Mouse (Mus musculus): ENCODE measurements around the gene Stx16. TPM values are rescaled to one million over a fixed set of nuclear protein-coding genes. Genes with fewer than 3 reads are reported as not detected.

Gene Stx16
- polyA plus RNA-seq, 1 experiment from 2014 or later: 12.9 TPM

DNA sequence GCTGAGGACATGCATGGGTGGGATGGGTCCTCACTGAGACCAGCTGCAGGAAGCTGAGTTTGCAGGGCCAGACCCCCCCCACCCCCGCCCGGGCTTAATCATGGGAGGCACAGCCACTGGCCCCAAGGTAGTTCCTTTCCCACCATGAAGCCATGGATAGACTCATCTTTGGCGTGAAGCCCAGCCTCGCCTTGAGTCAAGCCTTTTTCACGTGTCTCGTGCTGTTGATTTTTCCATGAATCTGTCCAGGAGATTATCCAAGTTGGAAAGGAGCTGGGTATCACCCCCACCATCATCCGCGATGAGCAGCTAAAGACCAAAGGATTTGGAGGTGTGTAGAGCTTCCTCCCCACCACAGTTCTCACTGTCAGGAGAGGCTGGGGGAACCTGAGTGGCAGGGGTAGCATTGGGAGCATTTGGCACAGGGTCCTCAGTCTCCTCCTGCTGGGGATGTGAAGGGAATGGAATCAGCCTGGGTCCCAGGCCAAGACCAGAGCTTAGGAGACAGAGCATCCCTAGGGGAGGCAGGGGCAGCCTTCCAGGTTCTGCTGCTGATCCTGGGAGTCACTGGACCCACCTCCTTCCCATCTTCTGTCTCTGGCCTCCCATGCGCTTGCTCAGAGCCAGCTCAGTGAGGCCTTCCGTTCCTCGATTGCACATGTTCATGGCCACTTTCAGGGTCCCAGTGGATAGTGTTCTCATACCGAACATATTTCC, 38.2 kb downstream of the Stx16 start:
- Histone ChIP-seq H3K9me3 (no peaks in the 10 kb centered on the region), H3K4me2 (replicated peaks) (no peak overlapping the region), H3K36me3 (peaks cover 27% of the 10 kb centered on the region), H3K4me1 (peaks cover 11% of the 10 kb centered on the region), H3K4me3 (no peak overlapping the region), H3K27me3 (no peaks in the 10 kb centered on the region), H3K9ac (no peak overlapping the region), H3K27ac (no peak overlapping the region)
- no peak for ATAC-seq (ENCODE audit: insufficient number of reproducible peaks, insufficient read depth, low FRiP score, low TSS enrichment)
- WGBS: 92% methylated on average over 12 of the region's 12 CpGs

DNA sequence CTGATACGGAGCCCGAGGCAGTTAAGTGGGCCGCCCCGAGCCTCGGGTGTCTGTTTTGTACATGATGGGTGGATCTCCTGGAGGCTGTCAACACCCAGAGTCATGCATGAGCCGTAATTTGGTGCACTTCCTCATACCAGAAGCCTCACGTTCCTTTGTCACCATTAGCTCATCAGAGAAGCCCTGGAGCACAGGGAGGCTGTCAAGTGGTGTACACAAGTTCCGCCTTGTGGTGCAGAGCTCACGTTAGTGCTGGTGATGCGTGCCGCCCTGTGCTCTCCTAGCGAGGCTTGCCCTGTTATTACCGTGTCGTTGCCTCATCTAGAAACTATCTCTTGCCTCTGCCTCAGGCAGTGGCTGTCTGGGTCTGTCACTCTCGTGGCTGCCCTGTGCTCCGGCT, 40.8 kb downstream of the Stx16 start:
- WGBS: 38% methylated on average over 16 of the region's 16 CpGs
- Histone ChIP-seq H3K4me2 (replicated peaks) (no peak overlapping the region), H3K36me3 (peaks cover 52% of the 10 kb centered on the region), H3K9me3 (no peaks in the 10 kb centered on the region), H3K9ac (no peak overlapping the region), H3K4me1 (no peaks in the 10 kb centered on the region), H3K27ac (no peak overlapping the region), H3K27me3 (no peaks in the 10 kb centered on the region), H3K4me3 (no peak overlapping the region)
- no peak for ATAC-seq (ENCODE audit: insufficient number of reproducible peaks, insufficient read depth, low FRiP score, low TSS enrichment)

- H3K9me3 ChIP-seq: no peaks in the 10 kb centered on the region
- no peak for ATAC-seq (ENCODE audit: insufficient number of reproducible peaks, insufficient read depth, low FRiP score, low TSS enrichment)
- 40% methylated on average over 11 of the region's 11 CpGs for WGBS
- no peak overlapping the region for H3K4me3 ChIP-seq
- H3K27ac ChIP-seq: no peak overlapping the region
- no peak overlapping the region for H3K4me2 ChIP-seq (replicated peaks)
- H3K9ac ChIP-seq: no peak overlapping the region
- H3K27me3 ChIP-seq: no peaks in the 10 kb centered on the region
- H3K36me3 ChIP-seq: peaks cover 58% of the 10 kb centered on the region
- H3K4me1 ChIP-seq: no peaks in the 10 kb centered on the region
These were observed 42.0 kb downstream of the Stx16 start for GRCm38 (mm10) chr2:174118141-174118540.

DNA sequence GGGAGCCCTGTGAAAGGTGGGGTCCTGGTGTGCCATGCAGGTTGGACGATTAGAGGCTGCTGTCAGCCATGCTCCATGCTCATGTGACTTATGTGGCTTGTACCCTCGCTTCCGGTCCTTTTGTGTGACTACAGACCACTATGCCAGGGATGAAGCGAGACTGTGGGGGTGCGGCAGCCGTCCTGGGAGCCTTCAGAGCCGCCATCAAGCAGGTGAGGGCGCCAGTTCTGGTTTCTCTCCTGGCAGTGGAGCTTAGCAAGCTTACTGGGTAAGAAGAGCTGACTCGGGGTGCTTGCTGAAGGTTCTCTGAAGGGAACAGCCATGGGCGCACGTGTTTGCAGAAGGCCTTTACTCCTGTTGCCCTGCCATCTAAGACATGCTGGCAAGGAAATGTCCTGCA, 43.2 kb downstream of the Stx16 start:
- H3K4me1 ChIP-seq: no peaks in the 10 kb centered on the region
- H3K9ac ChIP-seq: no peak overlapping the region
- 0 out of 2 replicates have a peak, but pooled peaks cover 2% of the 10 kb centered on the region for H3K9me3 ChIP-seq
- ATAC-seq (ENCODE audit: insufficient number of reproducible peaks, insufficient read depth, low FRiP score, low TSS enrichment): no peak
- WGBS: 93% methylated on average over 11 of the region's 11 CpGs
- no peak overlapping the region for H3K27ac ChIP-seq
- H3K36me3 ChIP-seq: peaks cover 66% of the 10 kb centered on the region
- no peak overlapping the region for H3K4me3 ChIP-seq
- no peaks in the 10 kb centered on the region for H3K27me3 ChIP-seq
- no peak overlapping the region for H3K4me2 ChIP-seq (replicated peaks)

GRCm38 (mm10) chr2:174120631-174121030, 44.5 kb downstream of the Stx16 start:
- no peak overlapping the region for H3K4me3 ChIP-seq
- H3K27ac ChIP-seq: no peak overlapping the region
- ATAC-seq (ENCODE audit: insufficient number of reproducible peaks, insufficient read depth, low FRiP score, low TSS enrichment): no peak
- H3K36me3 ChIP-seq: peaks cover 63% of the 10 kb centered on the region
- no peak overlapping the region for H3K9ac ChIP-seq
- H3K4me1 ChIP-seq: no peaks in the 10 kb centered on the region
- H3K9me3 ChIP-seq: peaks cover 9% of the 10 kb centered on the region; the same call in 1 of the 2 replicates
- WGBS: 91% methylated on average over 19 of the region's 19 CpGs
- no peak overlapping the region for H3K4me2 ChIP-seq (replicated peaks)
- H3K27me3 ChIP-seq: no peaks in the 10 kb centered on the region

GRCm38 (mm10) chr2:174121411-174121947, 45.4 kb downstream of the Stx16 start:
- Histone ChIP-seq H3K4me2 (replicated peaks) (no peak overlapping the region), H3K4me3 (no peak overlapping the region), H3K9ac (no peak overlapping the region), H3K36me3 (peaks cover 59% of the 10 kb centered on the region), H3K27ac (no peak overlapping the region), H3K9me3 (peaks cover 9% of the 10 kb centered on the region; the same call in 1 of the 2 replicates), H3K27me3 (no peaks in the 10 kb centered on the region), H3K4me1 (peaks cover 2% of the 10 kb centered on the region; the same call in 1 of the 2 replicates)
- ATAC-seq (ENCODE audit: insufficient number of reproducible peaks, insufficient read depth, low FRiP score, low TSS enrichment): no peak
- 42% methylated on average over 12 of the region's 12 CpGs for WGBS

DNA sequence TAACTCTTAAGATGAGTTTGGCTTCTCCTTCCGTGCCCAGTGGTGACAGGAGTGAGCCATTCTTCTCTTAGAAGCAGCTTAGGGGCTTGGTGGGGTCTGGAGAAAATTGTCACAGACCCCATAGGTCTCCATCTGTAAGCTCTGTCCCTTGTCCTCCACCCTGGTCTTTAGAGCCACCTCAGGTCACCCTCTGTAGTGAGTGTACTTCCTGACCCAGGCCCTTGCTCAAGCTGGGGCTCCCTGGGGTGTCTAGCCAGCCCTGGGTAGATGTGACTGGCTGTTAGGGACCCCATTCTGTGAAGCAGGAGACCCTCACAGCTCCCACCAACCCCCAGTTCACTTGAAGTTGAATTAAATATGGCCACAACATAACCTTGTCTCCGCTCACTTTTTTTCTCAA, 46.2 kb downstream of the Stx16 start:
- H3K27ac ChIP-seq: no peak overlapping the region
- WGBS: 87% methylated on average over 2 of the region's 2 CpGs
- peaks cover 9% of the 10 kb centered on the region; the same call in 1 of the 2 replicates for H3K9me3 ChIP-seq
- H3K27me3 ChIP-seq: no peaks in the 10 kb centered on the region
- no peak overlapping the region for H3K9ac ChIP-seq
- peaks cover 9% of the 10 kb centered on the region; the same call in 1 of the 2 replicates for H3K4me1 ChIP-seq
- peaks cover 59% of the 10 kb centered on the region for H3K36me3 ChIP-seq
- no peak overlapping the region for H3K4me3 ChIP-seq
- no peak overlapping the region for H3K4me2 ChIP-seq (replicated peaks)
- ATAC-seq (ENCODE audit: insufficient number of reproducible peaks, insufficient read depth, low FRiP score, low TSS enrichment): no peak

DNA sequence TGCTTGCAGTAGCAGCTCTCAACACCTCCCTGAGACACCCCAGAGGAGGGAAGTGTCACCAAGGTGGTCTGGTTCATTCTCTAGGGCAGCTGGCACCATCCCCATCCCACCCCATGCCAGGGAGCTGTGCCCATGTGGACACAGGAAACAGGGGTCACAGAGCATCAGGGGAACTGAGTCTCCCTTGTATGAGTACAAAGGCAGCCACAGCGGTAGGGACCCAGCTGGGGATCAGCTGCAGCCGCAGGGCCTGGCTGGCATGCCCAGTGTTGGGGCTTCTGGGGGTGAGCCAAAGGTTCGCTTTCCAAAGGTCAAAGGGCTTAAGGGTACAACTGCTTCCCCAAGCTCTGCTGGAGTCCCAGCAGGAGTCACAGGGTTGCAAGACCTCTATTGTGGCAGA, 47.6 kb downstream of the Stx16 start:
- Histone ChIP-seq H3K4me1 (peaks cover 11% of the 10 kb centered on the region; the same call in 1 of the 2 replicates), H3K4me2 (replicated peaks) (no peak overlapping the region), H3K9me3 (peaks cover 9% of the 10 kb centered on the region; the same call in 1 of the 2 replicates), H3K9ac (no peak overlapping the region), H3K36me3 (peaks cover 59% of the 10 kb centered on the region), H3K27ac (no peak overlapping the region), H3K4me3 (no peak overlapping the region), H3K27me3 (no peaks in the 10 kb centered on the region)
- 44% methylated on average over 3 of the region's 3 CpGs for WGBS
- no peak for ATAC-seq (ENCODE audit: insufficient number of reproducible peaks, insufficient read depth, low FRiP score, low TSS enrichment)

DNA sequence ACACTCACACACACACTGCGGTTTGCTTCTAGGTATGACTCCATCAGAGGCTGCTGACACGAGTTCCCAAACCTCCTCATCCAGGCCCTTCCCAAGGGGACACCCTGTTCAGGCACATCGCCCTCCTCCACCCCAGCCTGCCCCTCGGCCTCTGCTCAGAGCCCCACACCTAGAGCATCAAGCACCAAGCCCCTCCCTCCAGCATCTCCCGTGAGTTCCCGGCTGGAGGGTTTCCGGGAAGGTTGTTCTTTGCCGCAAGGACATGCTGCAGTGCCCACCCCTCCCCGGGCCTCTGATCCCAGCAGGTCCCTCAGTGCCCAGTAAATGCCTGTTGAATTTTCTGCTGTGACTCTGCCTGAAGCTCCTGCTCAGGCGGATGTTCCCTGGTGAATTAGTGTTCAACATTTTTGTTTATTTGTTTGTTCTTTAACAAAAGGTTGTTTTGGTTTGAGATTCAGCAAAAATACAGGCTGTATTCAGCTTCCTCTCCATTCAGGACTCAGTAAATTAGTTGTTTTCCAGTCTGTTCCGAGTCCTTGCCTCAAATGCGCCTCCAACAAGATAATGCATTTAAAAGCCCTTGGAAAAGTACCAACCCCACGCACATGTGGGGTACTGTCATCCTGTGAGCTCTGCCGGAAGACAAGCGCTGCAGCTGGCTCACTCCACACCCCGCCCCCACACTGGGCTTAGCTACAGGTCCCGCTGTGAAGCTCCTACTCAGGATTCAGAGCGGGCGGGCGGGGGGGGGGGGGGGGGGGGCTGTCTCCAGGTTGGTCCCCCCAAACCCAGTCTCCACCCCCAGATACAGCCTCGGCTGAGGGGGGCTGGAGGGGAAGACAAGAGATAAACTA, 50.6 kb downstream of the Stx16 start:
- H3K27me3 ChIP-seq: no peaks in the 10 kb centered on the region
- H3K4me1 ChIP-seq: peaks cover 11% of the 10 kb centered on the region; the same call in 1 of the 2 replicates
- H3K27ac ChIP-seq: 0 out of 2 replicates have a peak overlapping the region, but pooled peaks have one; percentile 23
- peaks cover 9% of the 10 kb centered on the region; the same call in 1 of the 2 replicates for H3K9me3 ChIP-seq
- 8% methylated on average over 19 of the region's 21 CpGs for WGBS
- 0 out of 2 replicates have a peak overlapping the region, but pooled peaks have one; percentile 6 for H3K4me3 ChIP-seq
- no peak overlapping the region for H3K9ac ChIP-seq
- ATAC-seq (ENCODE audit: insufficient number of reproducible peaks, insufficient read depth, low FRiP score, low TSS enrichment): peak; percentile 71; the same call in 1 of the 2 replicates
- H3K36me3 ChIP-seq: peaks cover 34% of the 10 kb centered on the region
- H3K4me2 ChIP-seq (replicated peaks): peak overlapping the region; percentile 39

DNA sequence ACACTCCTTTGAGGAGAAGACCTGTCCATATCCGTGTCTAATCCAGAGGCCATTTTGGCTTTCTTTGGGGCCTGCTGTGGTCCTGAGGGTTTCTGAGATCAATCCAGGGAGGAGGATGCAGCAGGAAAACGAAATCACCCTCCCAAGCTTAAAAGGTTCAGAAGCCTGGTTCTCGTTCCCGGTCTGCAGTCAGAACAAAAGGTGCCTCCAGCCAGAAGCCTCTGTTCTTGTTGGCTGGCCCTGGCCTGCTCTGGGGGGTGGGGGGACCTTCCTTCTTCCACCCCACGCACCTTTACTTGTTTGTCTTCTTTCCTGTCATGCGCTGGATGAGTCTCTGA, 51.2 kb downstream of the Stx16 start:
- peaks cover 11% of the 10 kb centered on the region; the same call in 1 of the 2 replicates for H3K4me1 ChIP-seq
- 20% methylated on average over 6 of the region's 6 CpGs for WGBS
- no peak for ATAC-seq (ENCODE audit: insufficient number of reproducible peaks, insufficient read depth, low FRiP score, low TSS enrichment)
- H3K4me2 ChIP-seq (replicated peaks): peak overlapping the region; percentile 39
- 0 out of 2 replicates have a peak overlapping the region, but pooled peaks have one; percentile 6 for H3K4me3 ChIP-seq
- no peak overlapping the region for H3K9ac ChIP-seq
- no peak overlapping the region for H3K27ac ChIP-seq
- peaks cover 9% of the 10 kb centered on the region; the same call in 1 of the 2 replicates for H3K9me3 ChIP-seq
- no peaks in the 10 kb centered on the region for H3K27me3 ChIP-seq
- peaks cover 28% of the 10 kb centered on the region for H3K36me3 ChIP-seq

DNA sequence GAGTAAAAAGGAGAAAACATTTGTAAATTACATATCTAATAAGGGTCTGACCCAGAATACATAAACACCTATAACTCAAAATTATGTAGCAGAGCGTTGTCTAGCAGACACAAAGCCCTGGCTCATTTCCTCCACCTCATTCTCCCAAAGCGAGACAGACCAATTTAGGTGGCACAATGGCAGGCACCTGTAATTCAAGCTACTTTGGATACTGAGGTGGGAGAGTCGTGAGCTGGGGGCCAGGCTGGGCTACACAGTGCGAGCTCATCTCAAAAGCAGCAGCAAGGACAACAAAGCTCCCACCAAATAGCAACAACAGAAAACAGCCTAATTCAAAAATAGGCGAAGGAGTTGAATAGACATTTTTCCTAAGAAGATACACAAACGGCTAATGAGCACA, 52.8 kb downstream of the Stx16 start:
- no peak overlapping the region for H3K27ac ChIP-seq
- peaks cover 11% of the 10 kb centered on the region; the same call in 1 of the 2 replicates for H3K4me1 ChIP-seq
- H3K27me3 ChIP-seq: no peaks in the 10 kb centered on the region
- peaks cover 9% of the 10 kb centered on the region; the same call in 1 of the 2 replicates for H3K9me3 ChIP-seq
- ATAC-seq (ENCODE audit: insufficient number of reproducible peaks, insufficient read depth, low FRiP score, low TSS enrichment): no peak
- H3K4me3 ChIP-seq: no peak overlapping the region
- H3K36me3 ChIP-seq: peaks cover 13% of the 10 kb centered on the region
- H3K4me2 ChIP-seq (replicated peaks): no peak overlapping the region
- 80% methylated on average over 6 of the region's 6 CpGs for WGBS
- no peak overlapping the region for H3K9ac ChIP-seq
